Mouse (Mus musculus): ENCODE measurements around the gene St6galnac4. TPM values are rescaled to one million over a fixed set of nuclear protein-coding genes. Genes with fewer than 3 reads are reported as not detected.

St6galnac4 gene
- polyA plus RNA-seq, 1 experiment from 2014 or later = 7.9 TPM

DNA sequence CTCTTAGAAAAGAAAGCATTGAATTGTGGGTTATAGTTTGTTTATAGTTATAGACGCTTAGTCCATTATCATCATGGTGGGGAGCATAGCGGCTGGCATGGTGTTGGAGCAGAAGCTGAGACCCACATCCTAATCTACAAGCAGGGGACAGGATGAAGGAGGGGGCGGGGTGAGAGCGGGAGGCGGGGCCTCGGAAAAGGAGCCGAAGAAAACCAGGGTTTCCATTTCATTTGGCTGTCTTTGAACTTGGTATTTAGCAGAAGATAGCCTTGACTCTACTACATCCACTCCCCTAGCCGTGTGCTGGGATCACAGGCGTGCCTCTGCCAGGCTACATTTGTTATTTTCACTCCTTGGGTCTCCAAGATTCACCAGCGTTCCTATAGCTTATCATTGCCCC, 17.7 kb downstream of the St6galnac4 start:
- Histone ChIP-seq H3K4me2 (peak overlapping the region; percentile 41), H3K27me3 (no peaks in the 10 kb centered on the region), H3K4me3 (replicated peaks) (peak overlapping the region; percentile 14; the same call in 1 of the 2 replicates), H3K9ac (no peak overlapping the region), H3K36me3 (replicated peaks) (no peaks in the 10 kb centered on the region), H3K27ac (replicated peaks) (no peak overlapping the region), H3K9me3 (replicated peaks) (no peaks in the 10 kb centered on the region), H3K4me1 (replicated peaks) (peaks cover 66% of the 10 kb centered on the region)
- no peak for ATAC-seq (ENCODE audit: insufficient read depth)
- WGBS (ENCODE audit: insufficient replicate concordance) = 38% methylated on average over 10 of the region's 10 CpGs

- Histone ChIP-seq H3K36me3 (replicated peaks) (no peaks in the 10 kb centered on the region), H3K4me1 (replicated peaks) (peaks cover 81% of the 10 kb centered on the region), H3K9me3 (replicated peaks) (no peaks in the 10 kb centered on the region), H3K4me2 (peak overlapping the region; percentile 92), H3K4me3 (replicated peaks) (peak overlapping the region; percentile 68), H3K27me3 (no peaks in the 10 kb centered on the region), H3K27ac (replicated peaks) (peak overlapping the region; percentile 85), H3K9ac (peak overlapping the region; percentile 59)
- 9% methylated on average over 55 of the region's 55 CpGs for WGBS (ENCODE audit: insufficient replicate concordance)
- peak; percentile 71 for ATAC-seq (ENCODE audit: insufficient read depth)
These were observed 19.6 kb downstream of the St6galnac4 start for GRCm38 (mm10) chr2:32606161-32607142.

DNA sequence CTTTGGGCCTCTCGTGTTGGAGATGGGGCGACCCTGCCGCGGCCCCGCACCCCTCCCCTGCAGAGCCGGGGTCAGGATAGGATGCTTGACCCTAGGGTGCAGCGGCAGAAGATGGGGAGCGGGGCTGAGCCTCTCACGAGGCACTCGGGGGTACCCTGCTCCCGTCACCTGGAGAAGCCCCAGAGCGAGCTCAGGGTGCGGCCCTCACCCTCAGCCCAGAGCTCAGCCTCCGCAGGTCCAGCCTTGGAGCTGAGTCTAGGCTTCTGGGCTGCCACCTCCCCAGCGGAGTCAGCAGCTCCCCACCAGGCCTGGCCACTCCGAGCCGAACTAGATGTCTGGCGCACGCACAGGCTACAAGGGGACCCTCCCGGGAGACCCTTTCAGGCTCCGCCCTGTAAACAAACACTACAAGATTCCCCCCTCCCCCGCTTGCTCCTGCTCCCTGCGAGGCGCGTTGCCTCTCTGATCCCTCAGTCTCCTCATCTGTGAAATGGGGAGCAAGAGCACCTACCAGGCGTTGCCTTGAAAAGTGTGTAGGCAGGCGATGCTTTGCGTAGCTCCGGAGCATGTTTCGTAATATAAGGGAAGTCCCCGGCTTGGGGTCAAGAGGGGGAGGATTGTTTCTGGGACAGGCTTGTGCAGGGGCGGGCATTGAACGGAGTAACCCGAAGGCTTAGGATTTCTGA, 20.5 kb downstream of the St6galnac4 start:
- ATAC-seq (ENCODE audit: insufficient read depth) = peak; percentile 14
- WGBS (ENCODE audit: insufficient replicate concordance) = under 1% methylated on average over 33 of the region's 34 CpGs
- peaks cover 81% of the 10 kb centered on the region for H3K4me1 ChIP-seq (replicated peaks)

GRCm38 (mm10) chr2:32608141-32608777, 21.4 kb downstream of the St6galnac4 start:
- WGBS (ENCODE audit: insufficient replicate concordance) = 2% methylated on average over 25 of the region's 25 CpGs
- peak; percentile 73 for ATAC-seq (ENCODE audit: insufficient read depth)
- H3K9ac ChIP-seq = peak overlapping the region; percentile 59
- H3K27me3 ChIP-seq = no peaks in the 10 kb centered on the region
- H3K9me3 ChIP-seq (replicated peaks) = no peaks in the 10 kb centered on the region
- peaks cover 11% of the 10 kb centered on the region for H3K36me3 ChIP-seq (replicated peaks)
- peaks cover 78% of the 10 kb centered on the region for H3K4me1 ChIP-seq (replicated peaks)
- peak overlapping the region; percentile 68 for H3K4me3 ChIP-seq (replicated peaks)
- H3K27ac ChIP-seq (replicated peaks) = peak overlapping the region; percentile 85
- peak overlapping the region; percentile 92 for H3K4me2 ChIP-seq

More for the DNA sequence above, 20.5 kb downstream of the St6galnac4 start:
- H3K4me2 ChIP-seq = peak overlapping the region; percentile 92
- H3K27me3 ChIP-seq = no peaks in the 10 kb centered on the region
- H3K9me3 ChIP-seq (replicated peaks) = no peaks in the 10 kb centered on the region
- peaks cover 4% of the 10 kb centered on the region for H3K36me3 ChIP-seq (replicated peaks)
- peak overlapping the region; percentile 85 for H3K27ac ChIP-seq (replicated peaks)
- peak overlapping the region; percentile 68 for H3K4me3 ChIP-seq (replicated peaks)
- peak overlapping the region; percentile 59 for H3K9ac ChIP-seq

GRCm38 (mm10) chr2:32608778-32609435, 22.0 kb downstream of the St6galnac4 start:
- Histone ChIP-seq H3K9ac (peak overlapping the region; percentile 59), H3K36me3 (replicated peaks) (peaks cover 14% of the 10 kb centered on the region), H3K9me3 (replicated peaks) (no peaks in the 10 kb centered on the region), H3K27ac (replicated peaks) (peak overlapping the region; percentile 85), H3K27me3 (no peaks in the 10 kb centered on the region), H3K4me2 (peak overlapping the region; percentile 92), H3K4me1 (replicated peaks) (peaks cover 78% of the 10 kb centered on the region), H3K4me3 (replicated peaks) (peak overlapping the region; percentile 68)
- 46% methylated on average over 18 of the region's 18 CpGs for WGBS (ENCODE audit: insufficient replicate concordance)
- peak; percentile 55 for ATAC-seq (ENCODE audit: insufficient read depth)

DNA sequence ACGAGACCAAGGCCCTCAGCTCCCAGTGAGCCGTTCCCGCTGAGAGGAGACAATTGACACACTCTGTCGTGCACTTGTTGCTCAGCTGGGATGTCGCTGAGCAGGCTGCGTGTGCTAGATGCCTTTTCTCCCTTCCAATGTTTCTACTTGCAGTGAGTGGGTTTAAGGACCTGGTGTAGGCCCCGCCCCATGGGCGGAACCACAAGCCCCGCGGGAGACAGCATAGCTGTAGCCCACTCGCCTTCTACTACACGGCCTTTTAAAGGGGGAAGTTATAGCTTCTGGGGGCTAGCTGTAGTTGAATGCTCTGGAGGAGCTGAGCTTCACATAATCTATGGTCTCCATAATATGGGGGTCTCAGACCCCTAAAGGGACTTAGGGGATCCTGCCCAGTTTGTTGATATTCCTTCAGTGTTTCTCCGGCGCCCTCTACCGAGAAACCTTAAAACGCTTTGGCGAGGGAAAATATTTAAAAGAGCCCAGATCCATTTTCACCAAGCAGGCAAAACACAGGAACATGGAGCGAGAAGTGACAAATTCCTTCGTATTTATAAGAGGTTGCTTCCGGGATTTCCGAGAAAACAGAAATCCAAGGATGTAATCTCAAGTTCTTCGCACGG, 23.8 kb downstream of the St6galnac4 start:
- Histone ChIP-seq H3K27me3 (no peaks in the 10 kb centered on the region), H3K9me3 (replicated peaks) (no peaks in the 10 kb centered on the region), H3K4me2 (peak overlapping the region; percentile 92), H3K4me1 (replicated peaks) (peaks cover 65% of the 10 kb centered on the region), H3K27ac (replicated peaks) (no peak overlapping the region), H3K4me3 (replicated peaks) (peak overlapping the region; percentile 49), H3K36me3 (replicated peaks) (peaks cover 27% of the 10 kb centered on the region), H3K9ac (peak overlapping the region; percentile 4; the same call in 1 of the 2 replicates)
- ATAC-seq (ENCODE audit: insufficient read depth) = no peak
- 16% methylated on average over 23 of the region's 23 CpGs for WGBS (ENCODE audit: insufficient replicate concordance)

DNA sequence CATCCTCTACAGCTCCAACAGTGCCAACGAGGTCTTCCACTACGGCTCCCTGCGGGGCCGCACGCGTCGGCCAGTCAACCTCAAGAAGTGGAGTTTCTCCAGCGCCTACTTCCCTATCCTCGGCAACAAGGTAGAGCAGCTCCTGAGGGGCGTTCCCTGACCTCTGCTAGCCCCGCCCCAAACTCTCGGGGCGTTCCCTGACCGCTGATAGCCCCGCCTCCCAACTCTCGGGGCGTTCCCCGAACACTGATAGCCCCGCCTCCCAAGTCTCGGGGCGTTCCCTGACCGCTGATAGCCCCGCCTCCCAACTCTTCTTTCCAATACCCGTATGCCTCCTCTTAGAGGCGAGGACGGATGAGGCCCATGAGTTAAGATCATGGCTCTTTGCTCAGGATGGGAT, 25.4 kb downstream of the St6galnac4 start:
- no peak for ATAC-seq (ENCODE audit: insufficient read depth)
- Histone ChIP-seq H3K27me3 (no peaks in the 10 kb centered on the region), H3K36me3 (replicated peaks) (peaks cover 39% of the 10 kb centered on the region), H3K9ac (no peak overlapping the region), H3K4me2 (no peak overlapping the region), H3K4me3 (replicated peaks) (no peak overlapping the region), H3K27ac (replicated peaks) (no peak overlapping the region), H3K9me3 (replicated peaks) (no peaks in the 10 kb centered on the region), H3K4me1 (replicated peaks) (peaks cover 51% of the 10 kb centered on the region)
- 72% methylated on average over 26 of the region's 26 CpGs for WGBS (ENCODE audit: insufficient replicate concordance)

- H3K36me3 ChIP-seq (replicated peaks) = peaks cover 57% of the 10 kb centered on the region
- WGBS (ENCODE audit: insufficient replicate concordance) = 93% methylated on average over 1 of the region's 1 CpGs
- H3K27me3 ChIP-seq = no peaks in the 10 kb centered on the region
- H3K4me1 ChIP-seq (replicated peaks) = peaks cover 31% of the 10 kb centered on the region
- H3K9me3 ChIP-seq (replicated peaks) = no peaks in the 10 kb centered on the region
- no peak for ATAC-seq (ENCODE audit: insufficient read depth)
- no peak overlapping the region for H3K4me2 ChIP-seq
- H3K9ac ChIP-seq = no peak overlapping the region
- no peak overlapping the region for H3K27ac ChIP-seq (replicated peaks)
- no peak overlapping the region for H3K4me3 ChIP-seq (replicated peaks)
These were observed 30.2 kb downstream of the St6galnac4 start for GRCm38 (mm10) chr2:32617109-32617508.

DNA sequence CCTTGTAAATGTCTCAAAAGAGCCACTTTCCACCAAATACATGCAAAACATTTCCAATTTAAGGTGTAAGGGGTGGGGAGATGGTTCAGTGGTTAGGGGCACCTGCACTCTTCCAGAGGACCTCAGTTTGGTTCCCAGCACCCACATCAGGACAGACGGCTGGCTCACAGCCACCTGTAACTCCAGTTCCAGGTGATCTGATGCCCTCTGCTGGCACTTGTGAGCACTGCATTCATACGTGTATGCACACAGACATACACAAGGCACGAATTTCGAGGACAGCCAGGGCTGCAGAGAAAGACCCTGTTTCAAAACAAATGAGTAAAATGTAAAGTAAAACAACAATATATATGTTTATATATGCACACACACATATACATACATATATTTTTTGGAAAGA, 30.7 kb downstream of the St6galnac4 start:
- peaks cover 27% of the 10 kb centered on the region for H3K4me1 ChIP-seq (replicated peaks)
- WGBS (ENCODE audit: insufficient replicate concordance) = 82% methylated on average over 4 of the region's 4 CpGs
- H3K4me2 ChIP-seq = no peak overlapping the region
- H3K27ac ChIP-seq (replicated peaks) = no peak overlapping the region
- H3K9ac ChIP-seq = no peak overlapping the region
- H3K27me3 ChIP-seq = no peaks in the 10 kb centered on the region
- no peaks in the 10 kb centered on the region for H3K9me3 ChIP-seq (replicated peaks)
- ATAC-seq (ENCODE audit: insufficient read depth) = no peak
- peaks cover 52% of the 10 kb centered on the region for H3K36me3 ChIP-seq (replicated peaks)
- no peak overlapping the region for H3K4me3 ChIP-seq (replicated peaks)

DNA sequence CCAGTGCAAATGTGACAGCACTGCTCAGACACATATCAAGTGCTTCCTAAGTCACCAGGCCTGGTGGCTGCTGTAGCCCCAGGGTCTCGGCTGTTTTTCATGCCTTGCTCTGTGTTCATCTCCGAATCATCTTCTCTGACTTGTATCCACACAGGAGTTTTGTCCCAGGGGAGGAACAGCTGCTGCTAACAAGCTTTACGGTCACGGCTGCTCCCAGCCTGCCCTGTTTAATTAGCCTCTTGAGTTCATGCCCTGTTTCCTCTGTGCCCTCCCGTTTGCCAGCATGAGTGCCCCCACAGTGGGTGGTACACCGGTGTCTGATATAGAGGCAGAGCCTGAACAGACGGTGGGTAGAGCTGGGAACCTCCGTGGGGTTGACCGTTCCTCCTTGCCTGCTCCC, 31.2 kb downstream of the St6galnac4 start:
- ATAC-seq (ENCODE audit: insufficient read depth) = no peak
- Histone ChIP-seq H3K9ac (no peak overlapping the region), H3K27ac (replicated peaks) (no peak overlapping the region), H3K4me1 (replicated peaks) (peaks cover 27% of the 10 kb centered on the region), H3K4me2 (no peak overlapping the region), H3K27me3 (no peaks in the 10 kb centered on the region), H3K4me3 (replicated peaks) (no peak overlapping the region), H3K36me3 (replicated peaks) (peaks cover 50% of the 10 kb centered on the region), H3K9me3 (replicated peaks) (no peaks in the 10 kb centered on the region)
- 84% methylated on average over 9 of the region's 9 CpGs for WGBS (ENCODE audit: insufficient replicate concordance)

All from liver, embryonic 15.5 days (tissue).